Mouse (Mus musculus) right cerebral cortex, adult 18-20 months (tissue): ENCODE measurements at regions not wholly inside any gene's neighbourhood (a gene's known extent, or its start where the extent isn't known, plus 50 kb on each side); places are given as distances from the start of the nearest gene placed in this dataset.

Experiments used
- DNase-seq: peaks from one replicate; pipeline ENCODE4 v3.0.0; 2022; ENCODE audit warnings: mixed read lengths

DNA sequence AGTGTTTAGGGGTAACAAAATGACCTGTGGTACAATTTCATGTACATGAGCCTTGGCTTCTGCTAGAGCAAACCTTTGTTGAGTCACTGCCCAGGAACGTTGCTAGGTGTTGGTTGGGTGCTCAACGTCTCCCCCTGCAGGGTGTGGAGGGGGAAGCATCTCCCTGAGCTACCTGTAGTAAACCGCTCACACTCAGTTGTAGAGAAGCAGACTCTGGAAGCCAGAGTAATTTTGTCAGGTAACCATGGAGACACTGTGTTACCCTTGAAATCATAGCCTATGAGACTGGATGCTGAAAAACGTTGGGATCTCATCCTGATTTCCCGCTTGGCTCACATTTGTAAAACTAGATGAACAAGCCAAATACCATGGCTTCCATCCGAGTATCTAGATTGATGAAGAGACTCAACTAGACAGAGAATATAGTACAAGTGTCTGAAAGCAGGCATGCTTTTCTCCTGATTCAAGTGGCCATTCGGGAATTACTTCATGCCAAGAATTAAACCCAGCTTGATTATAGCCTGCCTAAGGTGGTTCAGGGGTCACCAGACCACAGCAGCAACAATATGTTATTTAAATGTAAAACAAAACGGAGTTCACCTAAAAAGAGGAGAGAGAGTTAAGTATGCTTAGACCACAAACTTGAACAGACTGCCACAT is 63.7 kb upstream of the Ctla4 start:
- DNase-seq = peak; percentile 47

DNA sequence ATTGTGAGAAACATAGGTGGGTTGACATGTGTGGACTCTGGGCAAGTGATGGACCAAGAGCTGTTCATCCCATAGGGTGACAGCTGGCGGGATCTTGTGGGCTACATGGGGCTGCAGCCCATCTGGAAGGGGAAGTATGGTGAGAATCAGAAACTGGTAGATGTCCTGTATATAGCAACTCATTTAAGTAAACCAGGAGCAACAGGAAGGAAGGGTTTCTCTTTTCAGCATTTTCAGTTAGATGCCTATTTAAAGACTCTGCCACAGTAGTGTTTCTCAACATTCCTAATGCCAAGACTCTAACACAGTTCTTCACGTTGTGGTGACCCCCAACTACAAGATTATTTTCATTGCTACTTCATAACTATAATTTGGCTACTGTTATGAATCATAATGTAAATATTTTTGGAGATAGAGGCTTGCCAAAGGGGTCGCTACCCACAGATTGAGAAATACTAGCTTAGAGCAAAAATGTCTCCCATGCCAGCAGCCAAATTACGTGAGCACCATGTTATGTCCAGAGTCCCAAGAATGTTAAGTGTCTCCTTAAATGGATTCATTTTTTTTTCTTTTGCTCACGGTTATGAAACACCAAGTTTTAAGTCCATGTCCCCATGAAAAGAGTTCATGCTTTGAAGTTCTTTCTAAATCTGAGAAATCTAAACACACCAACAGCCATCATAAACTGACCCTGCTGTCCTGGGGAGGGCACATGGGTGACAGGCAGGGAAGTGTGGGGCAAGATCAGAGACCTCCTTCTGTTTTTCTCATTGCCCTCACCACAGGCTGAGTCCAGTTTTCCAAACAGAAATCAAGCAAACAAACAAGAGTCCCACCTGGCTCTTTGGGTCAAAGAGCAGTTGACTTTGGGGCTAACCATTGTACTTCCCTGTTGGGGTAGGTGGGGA is 62.3 kb upstream of the Ctla4 start:
- DNase-seq = no peak

DNA sequence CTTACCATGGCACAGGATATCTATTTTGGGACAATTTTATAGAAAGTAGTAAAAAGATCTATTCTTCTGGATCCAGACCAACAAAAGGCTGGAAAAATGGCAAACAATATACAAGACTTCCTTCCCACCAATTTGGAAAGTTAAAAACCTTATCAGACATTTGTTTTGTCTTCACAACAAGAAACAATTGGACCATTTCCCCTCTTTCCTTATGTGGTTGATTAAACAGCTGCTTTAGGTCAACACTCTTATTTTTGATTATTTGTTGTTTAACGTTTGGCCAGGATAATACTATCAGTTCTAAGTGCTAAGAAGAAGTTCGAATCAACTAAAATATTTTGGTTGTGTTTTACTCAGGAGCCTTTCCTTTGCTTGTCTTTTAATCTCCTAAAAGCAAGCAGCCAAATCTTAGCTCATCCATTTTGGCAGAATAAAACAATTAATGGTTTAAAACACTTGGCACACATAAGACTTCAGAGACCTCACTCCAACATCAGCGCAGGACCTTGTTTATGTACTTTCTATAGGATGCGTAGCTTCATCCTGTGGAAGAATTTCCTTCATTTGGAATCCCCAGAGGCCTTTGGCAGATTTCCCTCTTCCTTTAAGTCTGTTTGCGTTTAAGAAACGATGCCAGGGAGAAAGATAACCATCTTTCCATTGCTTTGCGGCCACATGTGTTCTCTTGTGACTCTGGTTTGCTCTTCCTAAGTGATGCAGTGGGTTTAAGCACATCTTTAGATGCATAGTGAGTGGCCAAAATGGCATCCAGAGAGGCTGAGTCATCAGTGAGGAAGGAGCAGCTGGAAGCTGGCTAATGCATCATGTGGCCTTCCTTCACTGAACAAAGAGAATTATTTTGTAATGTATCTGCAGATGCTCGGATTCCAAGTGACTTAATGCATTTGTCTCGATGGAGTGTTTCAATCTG is 61.3 kb upstream of the Ctla4 start:
- DNase-seq = no peak

DNA sequence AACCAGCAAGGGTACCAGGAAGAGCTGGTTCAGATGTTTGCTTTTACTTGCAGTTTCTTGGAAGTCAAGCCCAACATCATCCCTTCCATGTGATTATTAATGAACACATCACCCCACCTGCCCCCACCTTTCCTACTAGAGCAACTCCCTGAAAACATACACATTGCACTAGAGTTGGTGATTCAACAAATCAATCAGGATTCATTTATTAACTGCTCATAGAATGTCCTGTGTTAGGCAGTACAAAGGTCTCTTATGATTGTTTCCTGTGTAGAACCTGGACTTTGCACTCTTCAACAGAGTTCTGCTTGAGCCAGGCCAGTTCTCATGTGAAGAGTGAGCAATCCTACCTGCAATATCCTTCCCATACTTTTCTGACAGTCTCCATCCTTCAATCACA is 59.8 kb upstream of the Ctla4 start:
- DNase-seq = no peak

DNA sequence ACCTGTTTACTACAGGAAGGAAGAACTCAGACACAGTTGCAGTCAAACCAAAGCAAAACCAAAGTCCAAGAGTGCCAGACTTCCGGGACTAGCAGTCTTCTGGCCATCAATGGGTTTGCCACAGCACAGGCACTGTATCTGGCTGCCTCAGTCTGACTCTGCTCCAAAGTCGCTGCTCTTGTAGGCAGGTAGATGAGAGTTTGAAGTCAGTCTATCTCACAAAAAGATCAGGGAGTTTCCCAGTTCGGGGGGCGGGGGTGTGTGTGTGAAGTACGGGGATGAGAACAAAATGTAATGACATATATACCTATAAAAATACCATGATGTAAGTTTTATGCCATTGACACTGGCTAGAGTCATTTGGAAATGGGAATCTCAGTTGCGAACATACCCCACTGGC is 58.6 kb upstream of the Ctla4 start:
- no peak for DNase-seq

DNA sequence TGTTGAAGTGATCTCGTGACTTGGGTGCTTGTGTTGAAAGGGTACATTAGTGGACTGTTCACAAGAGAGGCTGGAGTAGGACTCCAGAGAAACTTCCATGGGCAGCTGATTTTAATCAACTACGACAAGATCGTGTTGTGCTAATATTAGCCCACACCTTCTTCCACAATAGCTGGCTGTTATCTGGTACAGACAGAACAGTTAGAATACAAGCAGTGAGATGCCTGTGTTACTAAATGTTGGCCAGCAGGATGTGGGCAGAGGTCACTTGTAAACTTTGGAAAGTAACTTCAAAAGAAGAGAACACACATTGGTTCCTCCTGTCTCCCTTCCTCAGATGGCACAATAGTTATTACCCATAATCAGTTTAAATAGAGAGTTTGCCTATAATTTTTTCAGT is 57.0 kb upstream of the Ctla4 start:
- DNase-seq = no peak

DNA sequence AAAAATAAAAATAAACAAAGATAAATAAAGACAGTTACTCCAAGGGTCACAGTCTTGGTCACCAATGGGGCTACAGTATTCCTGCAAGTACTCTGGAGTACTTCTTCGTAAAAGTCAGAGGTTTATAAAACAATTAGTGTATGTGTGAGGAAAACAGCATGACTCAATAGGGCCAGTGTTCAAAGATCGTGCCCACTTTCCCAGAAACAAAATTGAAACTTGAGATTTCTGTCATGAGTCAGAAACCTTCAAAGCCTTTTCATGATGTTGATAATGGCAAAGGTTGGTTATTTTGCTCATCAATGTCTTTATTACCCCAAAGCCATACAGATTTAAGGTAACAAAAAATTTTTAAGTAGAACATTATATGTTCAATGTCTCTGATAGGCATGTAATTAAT is 53.1 kb upstream of the Ctla4 start:
- no peak for DNase-seq
